Mouse (Mus musculus) lung, postnatal 0 days (tissue): ENCODE results near the gene Tnfsfm13.

Experiments used
- CTCF ChIP-seq: IDR thresholded peaks from 2 replicates; pipeline ENCODE4 v1.5.1; 2016; ENCODE audit warnings: antibody characterized with exemption, mild to moderate bottlenecking
- EP300 ChIP-seq: IDR thresholded peaks from 2 replicates; pipeline ENCODE4 v1.6.1; 2016; ENCODE audit warnings: antibody characterized with exemption, mild to moderate bottlenecking, control low read depth

- TF ChIP-seq CTCF (no peak), EP300 (peak; percentile 63)
Observed at GRCm38 (mm10) chr11:69665961-69666664, 29.8 kb downstream of the Tnfsfm13 start, which contains the start of gene Cd68.
